Mouse (Mus musculus) stomach, postnatal 0 days (tissue): ENCODE data around the gene Cdv3. TPM values are rescaled to one million over a fixed set of nuclear protein-coding genes. Genes with fewer than 3 reads are reported as not detected.

Source experiments
- ATAC-seq: fragments of 200-750 bp; cut with Nextera tagmentation; 2 replicates; pipeline ENCODE4 v1.8.0; 2017; ENCODE audit not compliant: low FRiP score, low TSS enrichment
- DNase-seq: peaks from one replicate; pipeline ENCODE4 v3.0.0-alpha.2; 2016; ENCODE audit warnings: low spot score
- H3K27ac ChIP-seq: fragments of 300-500 bp; sonication (generic); replicated peaks from 2 replicates; pipeline ENCODE4 v1.5.1; 2014; ENCODE audit warnings: mild to moderate bottlenecking, control low read depth
- H3K27me3 ChIP-seq: fragments of 300-500 bp; sonication (generic); 2 replicates; pipeline ENCODE4 v1.6.1; 2014; ENCODE audit warnings: low read length; ENCODE audit not compliant: control insufficient read depth, insufficient read depth
- H3K36me3 ChIP-seq: fragments of 300-500 bp; sonication (generic); 2 replicates; pipeline ENCODE4 v1.6.1; 2014; ENCODE audit warnings: low read length, mixed read lengths; ENCODE audit not compliant: control insufficient read depth, insufficient read depth
- H3K4me1 ChIP-seq: fragments of 300-500 bp; sonication (generic); replicated peaks from 2 replicates; pipeline ENCODE4 v1.6.1; 2014; ENCODE audit warnings: antibody characterized with exemption; ENCODE audit not compliant: control insufficient read depth, insufficient read depth
- H3K4me2 ChIP-seq: fragments of 300-500 bp; sonication (generic); replicated peaks from 2 replicates; pipeline ENCODE4 v1.6.1; 2014; ENCODE audit warnings: low read depth, mild to moderate bottlenecking, control low read depth, moderate library complexity
- H3K4me3 ChIP-seq: fragments of 300-500 bp; sonication (generic); 2 replicates; pipeline ENCODE4 v1.5.1; 2014; ENCODE audit warnings: low read depth, low read length, control low read depth
- H3K9ac ChIP-seq: fragments of 300-500 bp; sonication (generic); 2 replicates; pipeline ENCODE4 v1.6.1; 2014; ENCODE audit warnings: mild to moderate bottlenecking, low read length, control low read depth, mixed read lengths
- H3K9me3 ChIP-seq: fragments of 300-500 bp; sonication (generic); 2 replicates; pipeline ENCODE4 v1.6.1; 2016; ENCODE audit warnings: low read length; ENCODE audit not compliant: control insufficient read depth
- CTCF ChIP-seq: IDR thresholded peaks from 2 replicates; pipeline ENCODE4 v1.5.1; 2016; ENCODE audit warnings: antibody characterized with exemption, low read depth, mild to moderate bottlenecking, moderate library complexity
- EP300 ChIP-seq: optimal IDR thresholded peaks from 2 replicates; pipeline ENCODE3; 2016; ENCODE audit warnings: antibody characterized with exemption
- WGBS: fragments of 180-500 bp; shearing (Covaris S2); extraction: QIAGEN DNeasy Blood & Tissue Kit; methylation state at CpG from one replicate; pipeline ENCODE4 v1.1.7; 2014; 5-methylcytosine and 5-hydroxymethylcytosine counted together
- polyA plus RNA-seq: library from polyadenylated mRNA; unstranded; fragments of >200 nt; fragmentation: Nextera tagmentation; extraction: Ambion mirVana; gene quantifications from 2 replicates; pipeline ENCODE4 v1.2.1, GENCODE M21; 2015

The Cdv3 gene
- polyA plus RNA-seq, 1 experiment from 2014 or later: 50.0 TPM

- no peak overlapping the region for H3K4me2 ChIP-seq
- DNase-seq: no peak
- 26% methylated on average over 1 of the region's 1 CpGs for WGBS
- no peak overlapping the region for H3K9ac ChIP-seq
- H3K27ac ChIP-seq: no peak overlapping the region
- H3K4me1 ChIP-seq: 0 out of 2 replicates have a peak, but pooled peaks cover 2% of the 10 kb centered on the region
- H3K4me3 ChIP-seq: no peak overlapping the region
- no peaks in the 10 kb centered on the region for H3K9me3 ChIP-seq
- H3K36me3 ChIP-seq: no peaks in the 10 kb centered on the region
- no peak for TF ChIP-seq CTCF
- ATAC-seq: no peak
- no peaks in the 10 kb centered on the region for H3K27me3 ChIP-seq
Observed at GRCm38 (mm10) chr9:103385600-103385999, 20.0 kb upstream of the Cdv3 start.

GRCm38 (mm10) chr9:103384141-103384796 lies 18.6 kb upstream of the Cdv3 start:
- 72% methylated on average over 4 of the region's 4 CpGs for WGBS
- DNase-seq (no peak), ATAC-seq (no peak)
- Histone ChIP-seq H3K4me1 (0 out of 2 replicates have a peak, but pooled peaks cover 2% of the 10 kb centered on the region), H3K27ac (no peak overlapping the region), H3K27me3 (no peaks in the 10 kb centered on the region), H3K4me2 (no peak overlapping the region), H3K9me3 (no peaks in the 10 kb centered on the region), H3K9ac (no peak overlapping the region), H3K36me3 (no peaks in the 10 kb centered on the region), H3K4me3 (no peak overlapping the region)
- TF ChIP-seq EP300: no peak
- no peak for TF ChIP-seq CTCF

- Histone ChIP-seq H3K4me2 (no peak overlapping the region), H3K4me1 (0 out of 2 replicates have a peak, but pooled peaks cover 2% of the 10 kb centered on the region), H3K4me3 (no peak overlapping the region), H3K27ac (no peak overlapping the region), H3K27me3 (no peaks in the 10 kb centered on the region), H3K9ac (no peak overlapping the region), H3K9me3 (no peaks in the 10 kb centered on the region), H3K36me3 (no peaks in the 10 kb centered on the region)
- ATAC-seq (no peak), DNase-seq (no peak)
- TF ChIP-seq EP300 (no peak), CTCF (no peak)
- WGBS: 93% methylated on average over 1 of the region's 1 CpGs
Observed at GRCm38 (mm10) chr9:103383576-103383975, 17.9 kb upstream of the Cdv3 start.

- Histone ChIP-seq H3K9me3 (no peaks in the 10 kb centered on the region), H3K27me3 (no peaks in the 10 kb centered on the region), H3K4me2 (no peak overlapping the region), H3K36me3 (no peaks in the 10 kb centered on the region), H3K4me1 (0 out of 2 replicates have a peak, but pooled peaks cover 2% of the 10 kb centered on the region), H3K4me3 (no peak overlapping the region), H3K27ac (no peak overlapping the region), H3K9ac (no peak overlapping the region)
- WGBS: 32% methylated on average over 6 of the region's 6 CpGs
- DNase-seq (no peak), ATAC-seq (no peak)
- TF ChIP-seq CTCF (no peak), EP300 (no peak)
Observed at GRCm38 (mm10) chr9:103382989-103383388, 17.3 kb upstream of the Cdv3 start.

GRCm38 (mm10) chr9:103380566-103380965 lies 14.9 kb upstream of the Cdv3 start:
- TF ChIP-seq EP300: no peak
- no peak for TF ChIP-seq CTCF
- DNase-seq (no peak), ATAC-seq (no peak)
- no peak overlapping the region for H3K27ac ChIP-seq
- no peaks in the 10 kb centered on the region for H3K9me3 ChIP-seq
- no peaks in the 10 kb centered on the region for H3K4me1 ChIP-seq
- no peaks in the 10 kb centered on the region for H3K27me3 ChIP-seq
- H3K4me3 ChIP-seq: no peak overlapping the region
- H3K4me2 ChIP-seq: no peak overlapping the region
- no peak overlapping the region for H3K9ac ChIP-seq
- H3K36me3 ChIP-seq: no peaks in the 10 kb centered on the region
- WGBS: 87% methylated on average over 4 of the region's 4 CpGs

GRCm38 (mm10) chr9:103379199-103379598 lies 13.6 kb upstream of the Cdv3 start:
- WGBS: 63% methylated on average over 9 of the region's 9 CpGs
- no peaks in the 10 kb centered on the region for H3K4me1 ChIP-seq
- H3K4me2 ChIP-seq: no peak overlapping the region
- no peaks in the 10 kb centered on the region for H3K36me3 ChIP-seq
- H3K27me3 ChIP-seq: no peaks in the 10 kb centered on the region
- DNase-seq (no peak), ATAC-seq (no peak)
- no peaks in the 10 kb centered on the region for H3K9me3 ChIP-seq
- TF ChIP-seq EP300: no peak
- no peak for TF ChIP-seq CTCF
- H3K9ac ChIP-seq: no peak overlapping the region
- no peak overlapping the region for H3K27ac ChIP-seq
- H3K4me3 ChIP-seq: no peak overlapping the region
